Mouse (Mus musculus): ENCODE data around the gene Arhgef12.

Gene Arhgef12

DNA sequence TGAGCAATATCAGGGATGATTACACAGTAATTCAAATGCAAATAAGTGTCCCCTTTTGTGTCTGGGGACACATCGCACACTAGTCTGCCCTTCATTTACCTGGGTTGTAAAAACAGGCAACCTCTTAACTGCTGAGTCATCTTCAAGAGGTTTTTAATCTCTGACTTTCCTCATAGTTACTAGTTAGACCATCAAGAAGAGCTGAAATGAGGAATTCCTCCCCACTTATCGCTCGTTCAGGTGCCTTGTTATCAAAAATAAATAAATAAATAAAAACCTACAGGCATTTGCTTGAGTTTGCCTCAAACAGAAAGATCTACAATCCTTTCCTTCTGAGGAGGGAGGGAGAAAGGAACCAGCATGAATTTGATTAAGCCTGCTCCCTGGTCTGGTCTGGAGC is 1.7 kb upstream of the Arhgef12 start:
- no peak for DNase-seq (ENCODE audit: low spot score)

DNA sequence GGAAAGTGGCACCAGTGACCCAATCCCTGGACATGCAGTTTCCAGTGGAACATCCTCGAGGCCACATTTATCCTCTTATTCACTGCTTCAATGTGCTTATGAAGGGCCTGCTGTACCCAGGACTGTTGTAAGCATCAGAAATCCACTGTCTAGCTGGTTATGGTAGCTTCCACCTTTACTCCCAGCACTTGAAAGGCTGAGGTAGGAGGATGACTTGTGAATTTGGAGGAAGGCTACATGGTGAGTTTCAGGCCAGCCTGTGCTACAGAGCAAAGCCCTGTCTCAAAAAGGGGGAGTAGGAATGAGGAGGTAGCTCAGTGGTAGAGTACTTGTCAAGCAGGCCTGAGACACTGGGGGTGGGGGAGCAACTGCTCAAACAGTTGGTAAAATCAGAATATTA is 1.0 kb upstream of the Arhgef12 start:
- no peak for DNase-seq (ENCODE audit: low spot score)

DNA sequence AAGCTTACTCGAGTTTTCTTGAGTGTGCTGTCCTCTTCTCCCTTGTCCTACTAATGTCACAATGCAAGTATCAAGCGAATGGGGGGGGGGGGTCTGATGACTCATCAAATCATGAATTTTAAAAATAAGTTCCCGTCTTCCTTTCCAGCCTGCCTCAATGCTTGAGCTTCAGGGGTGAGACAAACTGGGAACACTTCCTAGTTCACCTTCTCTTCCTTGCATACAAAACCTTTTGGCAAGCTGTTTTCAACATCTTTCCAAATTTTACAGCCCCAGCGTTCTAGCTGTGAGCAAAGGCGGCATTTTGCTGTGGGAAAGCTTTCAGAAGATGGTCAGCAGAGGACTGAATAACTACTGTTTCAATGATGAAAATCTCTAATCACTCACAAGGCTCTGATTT is 516 bp upstream of the Arhgef12 start:
- no peak for DNase-seq (ENCODE audit: low spot score)

DNA sequence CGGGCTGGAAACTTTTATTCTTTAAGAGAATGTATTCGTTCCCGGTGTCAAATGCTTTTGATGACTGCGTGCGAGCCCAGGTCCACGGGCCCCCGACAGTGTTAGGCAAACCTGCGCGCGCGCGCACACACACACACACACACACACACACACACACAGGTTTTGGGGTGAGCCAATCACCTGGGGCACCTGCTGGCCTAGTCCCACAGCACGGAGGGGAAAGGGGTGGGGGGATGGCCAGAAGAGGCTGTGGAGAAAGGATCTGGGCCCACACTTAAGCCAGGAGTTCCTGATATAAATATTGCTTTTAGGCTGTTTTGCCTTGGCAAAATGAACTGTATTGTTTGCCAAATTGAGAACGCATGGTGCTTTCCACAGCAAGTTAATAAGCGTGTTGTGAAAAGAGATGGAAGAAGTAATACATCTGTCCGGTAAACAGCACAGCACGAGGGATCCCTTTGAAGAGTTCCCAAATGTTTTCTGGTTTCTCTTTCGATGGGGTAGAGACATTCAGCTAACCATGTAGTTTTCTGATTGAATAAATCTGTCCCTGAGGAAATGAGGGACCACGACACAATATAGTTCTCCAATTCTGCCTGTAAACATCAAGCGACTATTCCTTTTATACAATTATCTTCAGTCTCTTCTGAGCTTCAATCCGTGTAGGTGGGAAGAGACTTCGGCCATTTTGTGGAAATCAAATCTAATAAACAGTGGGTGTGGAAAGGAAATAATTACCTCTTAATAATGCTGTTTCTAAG is 433 bp downstream of the Arhgef12 start:
- no peak for DNase-seq (ENCODE audit: low spot score)

DNA sequence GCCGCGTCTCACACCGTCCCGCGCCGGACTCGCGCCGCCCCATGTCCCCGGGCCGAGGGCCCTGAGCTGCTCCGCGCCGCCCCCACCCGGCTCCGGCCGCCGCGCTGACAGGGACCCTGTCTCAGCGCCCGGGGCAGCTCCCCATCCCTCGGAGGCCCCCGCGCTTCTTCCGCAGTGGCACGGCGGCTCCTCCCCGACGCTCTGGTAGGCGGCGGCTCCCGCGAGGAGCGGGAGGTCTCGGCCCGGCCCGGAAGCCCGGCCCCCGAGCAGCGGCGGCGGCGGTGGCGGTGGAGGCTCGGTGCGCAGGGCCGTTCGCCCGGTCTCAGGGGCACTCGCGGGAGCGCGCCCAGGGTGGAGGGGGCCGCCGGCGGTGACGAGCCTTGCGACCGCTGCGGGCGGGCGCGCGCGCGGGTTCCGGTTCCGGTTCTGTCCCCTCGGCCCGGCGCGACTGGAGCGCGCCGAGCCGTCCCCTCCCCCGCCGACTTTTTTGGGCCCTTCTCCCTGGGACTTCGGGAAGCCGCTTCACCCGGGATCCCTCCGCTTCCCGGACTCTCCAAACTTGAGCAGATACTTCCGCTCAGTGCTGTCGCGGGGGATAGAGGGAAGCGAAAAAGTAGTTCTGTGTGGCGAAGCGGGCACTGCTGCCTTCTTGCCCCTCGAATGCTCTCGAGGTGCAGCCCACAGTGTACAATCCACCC is 1.2 kb downstream of the Arhgef12 start:
- DNase-seq (ENCODE audit: low spot score): peak; percentile 80

DNA sequence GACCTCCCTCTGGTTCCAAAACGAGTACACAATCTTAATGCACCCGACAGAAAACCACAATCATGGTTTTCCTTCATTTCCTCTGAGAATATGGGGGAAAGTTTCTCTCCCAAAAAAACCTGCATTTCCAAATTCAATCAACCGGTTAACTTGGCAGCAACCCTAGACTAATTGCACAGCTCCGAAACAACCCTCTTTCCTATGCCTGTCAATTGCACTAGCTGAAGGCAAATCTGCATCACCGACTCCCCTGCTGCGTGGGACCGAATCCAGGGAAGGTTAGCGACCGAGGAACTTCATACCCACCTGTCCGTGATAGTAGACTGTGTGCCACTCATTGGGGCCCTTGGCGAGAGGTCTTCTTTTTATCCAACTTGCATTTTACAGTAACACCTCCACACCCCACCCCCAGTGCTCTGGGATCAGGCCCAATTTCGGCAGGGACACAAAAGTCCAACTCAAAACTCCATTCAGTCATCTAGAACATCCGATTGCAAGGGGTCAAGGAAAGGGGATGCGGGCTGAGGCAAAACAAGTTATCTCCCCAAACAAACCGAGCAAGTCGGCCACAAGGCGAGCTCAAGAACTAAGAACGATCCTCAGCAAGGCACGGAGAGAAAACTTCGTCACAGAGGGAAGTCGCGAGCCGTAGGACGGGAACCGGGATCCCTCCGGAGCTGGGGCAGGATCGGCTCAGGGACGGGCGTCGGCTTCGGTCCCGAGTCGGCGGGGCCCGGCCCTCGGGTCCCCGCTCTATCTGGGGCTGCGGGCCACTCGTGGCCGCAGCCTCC is 2.0 kb downstream of the Arhgef12 start:
- DNase-seq (ENCODE audit: low spot score): no peak

DNA sequence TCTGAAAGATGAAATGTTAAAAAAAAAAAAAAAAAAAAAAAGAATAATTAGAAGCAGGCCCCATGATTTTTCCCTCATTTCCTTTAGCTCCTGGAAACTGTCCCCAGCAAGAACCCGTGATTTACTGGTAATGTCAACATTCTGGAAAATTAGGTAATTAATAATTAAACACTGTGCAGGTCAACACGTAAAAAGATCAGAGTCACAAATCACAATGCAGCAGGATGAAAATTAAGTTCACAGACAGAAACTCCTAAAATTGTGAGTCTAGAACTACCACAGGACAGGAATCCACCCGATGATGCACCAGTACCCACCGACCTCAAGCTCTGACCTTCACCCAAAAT is 2.5 kb downstream of the Arhgef12 start:
- no peak for DNase-seq (ENCODE audit: low spot score)

DNA sequence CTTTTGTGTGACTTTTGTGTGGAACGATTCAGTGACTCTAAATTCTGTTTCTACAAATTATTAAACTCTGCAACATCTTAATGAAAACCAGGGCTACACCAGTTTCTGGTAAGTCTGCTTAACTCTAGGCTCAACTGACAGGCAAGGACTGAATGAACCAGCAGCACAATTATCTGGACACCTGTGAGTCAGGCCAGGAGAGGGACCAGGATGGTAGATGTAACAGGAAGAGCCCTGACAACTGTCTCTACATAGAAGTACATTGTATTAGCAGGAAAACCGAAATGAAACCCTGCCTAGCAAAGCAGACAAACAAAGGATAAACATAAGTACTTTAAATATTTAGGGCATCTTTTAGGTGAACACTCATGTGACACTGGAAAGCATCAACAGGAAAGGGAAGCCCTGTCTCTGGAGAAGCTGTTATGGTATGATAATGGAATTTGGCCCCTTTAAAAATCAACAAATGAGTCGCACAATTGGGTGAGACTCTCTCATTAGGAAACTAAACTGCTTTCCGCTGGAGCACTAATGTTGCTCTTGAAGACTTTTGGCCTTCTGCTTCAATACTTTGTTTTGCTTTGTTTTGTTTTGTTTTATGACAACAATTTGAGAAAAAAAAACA is 3.3 kb downstream of the Arhgef12 start:
- no peak for DNase-seq (ENCODE audit: low spot score)

DNA sequence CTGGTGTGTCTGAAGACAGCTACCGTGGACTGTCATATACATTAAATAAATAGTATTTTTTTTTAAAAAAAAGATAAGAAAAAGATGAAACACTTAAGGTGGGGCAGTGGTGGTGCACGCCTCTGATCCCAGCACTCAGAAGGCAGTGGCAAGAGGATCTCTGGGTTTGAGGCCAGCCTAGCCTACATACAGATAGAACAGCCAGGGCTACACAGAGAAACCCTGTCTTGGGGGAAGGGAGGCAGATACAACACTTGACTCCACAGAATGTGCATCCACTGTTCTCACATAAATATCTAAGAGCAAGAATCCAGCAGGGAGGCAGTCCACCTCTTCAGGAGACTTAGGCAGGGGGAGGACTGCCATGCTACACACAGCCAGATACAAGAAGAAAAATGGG is 4.1 kb downstream of the Arhgef12 start:
- no peak for DNase-seq (ENCODE audit: low spot score)

DNA sequence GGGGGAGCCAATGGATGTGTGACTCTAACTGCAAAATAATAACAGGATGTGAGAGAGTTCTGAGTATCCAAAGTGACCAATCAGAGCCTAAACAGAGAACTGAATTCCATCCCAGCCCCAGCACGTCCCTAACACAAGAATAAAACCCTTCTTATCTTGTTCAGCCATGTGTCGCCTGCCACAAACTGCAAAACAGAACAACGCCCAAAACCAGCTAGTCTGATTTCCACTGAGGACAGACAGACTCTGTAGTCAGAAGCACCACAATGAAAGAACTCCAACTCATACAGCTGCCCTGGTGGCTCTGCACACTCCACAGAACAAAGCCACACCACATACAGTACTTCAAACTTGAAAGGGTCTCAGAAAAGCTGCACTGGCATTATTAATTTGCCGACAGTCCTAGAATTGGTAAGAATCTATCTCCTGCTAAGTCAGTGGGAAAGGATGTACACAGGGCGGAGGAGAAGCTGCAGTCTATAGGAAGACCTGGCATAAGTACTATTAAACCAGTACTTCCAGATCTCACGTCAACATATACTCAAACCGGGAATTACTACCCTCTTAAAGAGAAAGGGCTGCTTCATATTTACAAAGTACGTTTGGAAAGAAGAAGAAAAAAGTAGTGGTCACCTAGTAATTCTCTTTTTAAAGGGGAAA is 5.0 kb downstream of the Arhgef12 start:
- no peak for DNase-seq (ENCODE audit: low spot score)

DNA sequence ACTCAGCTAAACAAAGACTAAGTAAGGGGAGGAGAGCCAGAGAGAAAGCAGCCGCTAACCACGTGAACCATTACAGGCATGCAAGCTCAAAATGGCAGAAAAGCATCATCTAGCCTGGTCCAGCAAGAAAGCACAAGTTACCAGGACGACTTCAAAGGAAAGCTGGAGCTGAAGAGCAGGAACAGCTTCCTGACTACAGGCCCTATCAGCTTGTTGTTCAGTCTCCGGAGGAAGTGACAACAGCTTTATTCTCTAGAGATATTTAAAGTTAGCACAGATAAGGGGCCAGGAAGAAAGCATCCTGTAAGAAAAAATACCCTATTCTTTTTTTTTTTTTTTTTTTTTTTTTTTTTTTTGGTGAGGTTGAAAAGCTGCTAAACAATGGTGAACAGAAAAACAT is 8.1 kb downstream of the Arhgef12 start:
- no peak for DNase-seq (ENCODE audit: low spot score)

DNA sequence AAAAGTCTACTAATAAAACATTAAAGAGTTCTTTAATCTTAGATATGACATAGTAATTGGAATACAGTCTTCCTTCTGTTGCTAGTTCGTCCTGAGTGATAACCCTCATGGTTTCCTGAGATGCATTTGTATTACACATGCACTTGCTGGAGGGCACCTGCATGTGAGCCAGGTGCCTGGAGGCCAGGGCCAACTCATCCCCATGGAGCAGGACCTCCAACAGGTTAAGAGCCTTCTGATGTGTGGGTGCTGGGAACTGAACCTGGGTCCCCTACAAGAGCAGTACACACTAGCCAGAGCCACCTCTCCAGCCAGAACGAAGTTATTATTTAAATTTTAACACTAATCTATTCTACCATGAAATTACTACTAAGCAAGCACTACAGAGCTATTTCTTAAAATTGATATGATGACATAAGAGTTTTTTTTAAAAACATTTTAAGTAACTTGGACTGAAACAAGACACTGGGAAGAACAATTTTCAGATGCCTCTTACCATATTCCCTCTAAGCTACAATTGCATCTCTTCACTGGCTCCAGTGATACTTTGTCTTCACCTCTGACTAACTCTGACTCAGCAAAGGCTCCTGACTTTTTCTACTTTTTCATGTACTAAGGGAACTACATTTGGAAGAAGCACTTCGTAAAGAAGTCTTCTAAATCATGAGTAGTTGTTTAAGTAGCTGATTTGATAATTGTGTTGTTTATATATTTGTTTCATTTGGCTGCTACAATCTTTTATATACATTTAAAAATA is 9.1 kb downstream of the Arhgef12 start:
- no peak for DNase-seq (ENCODE audit: low spot score)

DNA sequence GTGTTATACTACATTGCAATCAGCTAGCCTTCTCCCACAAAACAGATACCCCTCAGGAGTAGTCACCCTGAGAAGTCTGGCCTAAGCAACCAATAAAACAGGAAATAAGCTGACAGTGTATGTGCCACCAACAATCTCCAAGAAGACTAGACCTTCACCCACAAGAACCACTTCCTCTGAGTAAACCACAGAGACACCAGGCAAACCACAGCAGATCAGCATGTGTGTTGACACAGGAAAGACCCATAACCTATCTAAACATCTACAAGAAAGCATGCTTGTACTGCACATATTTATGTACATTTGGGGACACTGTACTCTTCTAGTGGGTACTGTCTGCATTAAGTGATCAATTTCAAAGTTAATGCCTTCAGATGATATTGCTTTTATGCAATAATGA is 10.7 kb downstream of the Arhgef12 start:
- DNase-seq (ENCODE audit: low spot score): no peak

DNA sequence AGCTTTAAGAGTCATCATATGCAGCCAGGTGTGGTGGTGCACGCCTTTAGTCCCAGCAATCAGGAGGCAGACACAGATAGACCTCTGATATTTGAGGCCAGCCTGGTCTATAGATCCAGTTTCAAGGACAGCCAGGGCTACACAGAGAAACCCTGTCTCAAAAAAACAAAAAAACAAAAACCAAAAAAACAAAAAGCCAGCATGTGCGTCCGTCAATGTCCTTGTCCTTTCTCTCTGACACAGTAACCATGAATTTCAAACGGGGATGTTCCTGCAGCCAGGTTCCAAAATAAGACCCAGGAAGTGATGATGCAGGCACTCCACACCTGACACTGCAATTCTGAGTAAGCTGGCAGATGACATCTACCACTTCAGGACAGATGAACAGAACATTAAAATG is 12.2 kb downstream of the Arhgef12 start:
- DNase-seq (ENCODE audit: low spot score): no peak

DNA sequence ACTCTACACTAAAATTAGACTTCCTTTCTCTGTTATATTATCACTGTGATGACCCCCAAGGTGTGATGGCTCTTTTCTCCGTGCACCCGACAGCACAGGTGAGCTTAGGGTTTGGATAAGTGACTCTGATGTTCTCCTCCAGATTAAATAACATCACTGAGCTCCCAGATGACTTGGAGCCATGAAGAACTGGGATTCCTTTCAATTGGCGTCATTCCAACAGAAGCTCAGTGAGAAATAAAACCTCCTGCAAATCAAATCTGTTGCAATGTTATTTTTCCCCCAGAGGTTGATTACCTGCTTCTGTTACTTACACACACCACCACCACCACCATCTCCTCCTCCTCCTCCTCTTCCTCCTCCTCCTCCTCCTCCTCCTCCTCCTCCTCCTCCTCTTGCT is 13.2 kb downstream of the Arhgef12 start:
- no peak for DNase-seq (ENCODE audit: low spot score)

DNA sequence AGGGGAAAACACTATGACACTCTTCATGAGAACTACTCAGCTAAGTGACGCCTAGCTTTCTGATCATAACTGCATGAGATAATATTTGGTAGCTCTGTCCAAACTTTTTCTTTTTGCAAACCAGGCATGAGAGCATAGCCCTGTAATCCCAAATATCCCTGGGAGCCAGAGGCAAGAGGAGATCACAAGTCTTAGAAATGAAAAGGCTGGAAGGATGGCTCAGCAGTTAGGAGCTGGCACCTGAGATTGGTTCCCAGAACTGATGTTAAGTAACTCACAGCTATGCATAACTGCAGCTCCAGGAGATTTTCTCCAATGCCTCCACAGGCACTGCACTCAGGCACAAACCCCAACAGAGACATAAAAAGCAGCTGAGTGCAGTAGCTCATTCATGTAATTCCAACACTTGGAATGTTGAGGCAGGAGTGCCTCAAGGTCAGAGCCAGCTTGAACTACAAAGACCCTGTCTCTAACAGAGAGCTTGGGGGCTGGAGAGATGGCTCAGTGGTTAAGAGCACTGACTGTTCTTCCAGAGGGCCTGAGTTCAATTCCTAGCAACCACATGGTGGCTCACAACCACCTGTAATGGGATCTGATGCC is 21.3 kb downstream of the Arhgef12 start:
- DNase-seq (ENCODE audit: low spot score): no peak

DNA sequence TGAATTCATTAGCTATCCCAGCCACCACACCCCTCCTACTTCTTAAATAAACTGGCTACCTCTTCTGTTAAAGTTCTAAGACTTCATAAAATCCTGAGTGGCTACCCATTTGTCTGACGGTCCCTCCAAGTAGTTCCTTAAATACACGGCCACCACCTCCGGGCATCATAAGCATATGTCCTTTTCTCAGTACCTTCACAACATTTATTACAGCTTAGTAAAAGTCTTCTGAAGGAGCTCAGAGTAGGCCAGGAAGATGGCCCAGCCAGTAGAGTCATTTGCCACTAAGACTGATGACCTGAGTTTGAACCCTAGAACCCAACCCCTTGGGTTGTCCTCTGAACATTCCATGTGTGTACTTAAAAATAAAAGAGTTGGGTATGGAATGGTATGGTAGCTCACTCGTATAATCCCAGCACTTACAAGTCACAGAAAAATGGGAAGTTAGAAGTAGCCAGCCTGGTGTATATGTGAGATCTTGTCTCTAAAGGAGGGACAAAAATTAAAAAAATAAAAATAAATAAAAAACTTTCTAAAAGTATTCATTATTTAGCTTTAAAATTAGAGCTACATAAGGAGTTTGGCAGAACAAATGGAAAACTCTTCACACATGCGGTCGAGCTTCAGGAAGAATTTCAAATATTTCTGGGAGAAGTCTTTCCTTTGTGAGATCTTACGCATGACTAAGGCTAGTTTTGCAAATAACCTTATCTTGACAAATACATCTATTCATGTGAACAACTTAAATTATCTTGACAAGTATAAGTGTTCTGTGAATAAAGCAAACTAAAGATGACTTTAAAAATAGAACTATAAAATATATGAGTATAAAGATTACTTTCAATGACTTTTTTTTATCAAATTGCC is 22.3 kb downstream of the Arhgef12 start:
- DNase-seq (ENCODE audit: low spot score): no peak

DNA sequence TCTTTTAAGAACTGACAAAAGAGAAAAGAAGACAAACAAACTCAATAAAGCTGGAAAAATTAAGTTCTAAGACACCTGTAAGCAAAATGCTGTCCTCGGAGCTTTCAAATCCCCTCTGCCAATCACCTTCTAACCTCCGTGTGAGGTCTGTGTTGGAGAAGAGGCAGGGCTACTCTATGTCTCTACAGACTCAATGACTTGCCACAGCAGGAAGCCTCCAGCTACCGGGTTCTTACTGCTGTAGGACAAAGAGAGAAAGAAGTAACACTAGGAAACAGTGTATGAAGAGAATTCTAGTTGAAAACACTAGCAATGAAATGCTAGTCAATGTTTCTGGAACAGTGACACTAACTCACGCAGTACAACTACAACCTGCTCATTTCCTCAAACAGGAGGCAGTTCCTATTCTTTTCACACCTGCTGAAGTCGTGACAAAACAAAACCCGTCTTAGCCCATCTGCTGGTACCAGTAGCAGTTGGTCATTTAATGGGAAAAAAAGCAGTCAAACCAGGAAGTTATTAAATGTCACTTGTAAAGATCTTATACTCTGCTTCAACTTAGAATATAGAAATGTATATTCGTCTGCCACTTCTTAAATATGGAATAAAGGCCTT is 23.5 kb downstream of the Arhgef12 start:
- no peak for DNase-seq (ENCODE audit: low spot score)

DNA sequence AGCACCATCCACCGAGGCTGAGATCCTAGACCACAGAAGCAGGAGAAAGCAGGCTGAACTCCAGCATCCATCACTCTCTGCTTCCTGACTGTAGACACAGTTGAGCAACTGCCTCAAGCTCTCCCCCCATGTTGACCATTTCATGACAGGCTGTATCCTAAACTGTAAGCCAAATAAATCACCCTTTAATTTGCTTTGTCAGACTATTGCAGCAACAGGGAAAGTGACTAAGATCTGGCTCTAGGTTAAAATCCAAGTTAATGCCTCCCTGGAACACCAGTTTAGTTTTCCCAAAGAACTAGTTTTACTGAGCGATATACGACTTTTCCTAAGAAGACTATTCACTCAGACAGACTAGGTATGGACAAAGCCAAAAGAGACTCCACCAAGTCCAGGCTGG is 28.3 kb downstream of the Arhgef12 start:
- DNase-seq (ENCODE audit: low spot score): no peak

DNA sequence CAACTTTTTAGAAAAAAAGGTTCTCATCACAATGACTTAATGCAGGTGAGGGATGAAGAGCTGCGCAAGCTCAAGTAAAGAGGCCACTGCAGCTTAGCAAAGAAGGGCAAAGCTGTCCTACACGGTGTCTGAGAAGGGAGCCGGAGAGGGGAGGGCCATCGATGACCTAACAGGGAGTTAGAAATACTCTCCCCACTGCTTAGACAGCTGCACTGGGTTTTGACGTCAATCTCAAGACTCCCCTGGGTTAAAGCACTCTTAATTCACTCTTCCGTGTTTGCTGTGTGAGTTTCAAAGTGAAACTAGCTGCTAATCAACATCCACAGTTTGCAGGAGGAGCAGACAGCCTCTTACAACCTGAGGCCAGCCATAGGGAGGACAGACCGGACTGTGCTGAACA is 30.9 kb downstream of the Arhgef12 start:
- no peak for DNase-seq (ENCODE audit: low spot score)

All from ovary, postnatal 10 days (tissue).